Mouse (Mus musculus): ENCODE data around the gene Stx3. TPM values are rescaled to one million over a fixed set of nuclear protein-coding genes. Genes with fewer than 3 reads are reported as not detected.

Stx3 gene
- polyA plus RNA-seq (2012; rRNA removed), result 1.2 and 1.4 TPM in 2 replicates

DNA sequence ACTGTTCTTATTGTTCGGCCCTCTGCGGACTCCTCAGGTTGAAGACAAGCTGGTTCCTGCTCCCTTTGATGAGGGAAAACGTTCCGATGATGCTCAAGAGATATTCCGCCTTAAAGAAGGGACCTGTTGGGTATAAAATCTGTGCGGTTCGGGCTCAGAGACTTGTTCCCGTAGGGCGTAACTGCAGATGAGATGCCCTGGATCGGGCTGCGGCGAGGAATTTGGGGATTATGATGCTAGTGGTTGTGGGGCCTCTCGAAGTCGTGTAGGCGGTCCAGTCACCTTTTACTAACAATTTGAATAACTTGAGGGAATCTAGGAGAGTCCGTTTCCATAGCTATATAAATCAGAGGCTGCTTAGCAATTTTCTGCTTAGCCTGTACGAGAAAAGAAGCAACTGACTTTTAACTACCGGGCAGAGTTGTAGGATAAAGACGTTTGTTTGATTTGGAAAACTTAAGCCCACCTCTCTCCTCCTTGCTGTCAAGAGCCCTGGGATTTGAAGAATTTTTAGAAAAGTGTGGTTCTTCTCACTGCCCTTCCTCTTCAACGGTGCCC is at the start of gene Stx3:
Gene Stx3, minus strand, starts transcription at position 261 of the 558 bp plus-strand sequence.

DNA sequence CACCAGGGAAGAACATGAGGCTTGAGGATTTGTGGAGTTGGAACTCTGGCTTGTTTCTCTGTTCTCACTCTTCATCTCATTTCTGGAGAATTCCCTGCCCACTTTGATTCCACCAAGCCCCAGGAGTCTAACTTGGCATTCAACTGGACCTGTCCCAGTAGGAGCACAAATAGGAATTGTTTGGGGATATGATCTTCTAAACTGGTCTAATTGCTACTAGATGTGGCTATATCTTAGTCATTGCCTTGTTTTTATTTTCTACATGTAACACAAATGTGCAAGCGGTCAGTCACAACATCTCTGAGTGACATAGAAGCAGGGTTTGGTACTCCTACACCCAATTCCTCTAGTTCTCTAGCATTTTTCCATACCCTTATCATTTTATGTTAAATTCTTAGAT is 41.8 kb upstream of the Stx3 start, which contains the start of gene Olfr1418:
Gene Olfr1418, minus strand, starts transcription at position 101 of the 400 bp plus-strand sequence.

DNA sequence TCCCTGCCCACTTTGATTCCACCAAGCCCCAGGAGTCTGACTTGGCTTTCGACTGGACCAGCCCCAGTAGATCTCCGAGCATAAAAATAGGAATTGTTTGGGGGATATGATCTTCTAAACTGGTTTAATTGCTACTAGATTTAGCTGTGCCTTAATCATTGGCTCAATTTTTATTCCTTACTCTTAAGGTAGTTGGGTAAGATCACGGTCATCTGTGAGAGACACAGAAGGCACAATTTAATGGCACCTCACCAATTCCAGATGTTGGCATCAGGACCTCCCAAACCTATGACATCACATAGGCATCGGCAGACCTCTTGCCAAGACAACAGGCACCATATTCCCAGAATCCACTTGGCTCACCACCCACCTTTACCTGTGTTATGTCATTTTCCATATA is 19.9 kb upstream of the Stx3 start, which contains the start of gene Olfr1417:
Gene Olfr1417, minus strand, starts transcription at position 101 of the 400 bp plus-strand sequence.

DNA sequence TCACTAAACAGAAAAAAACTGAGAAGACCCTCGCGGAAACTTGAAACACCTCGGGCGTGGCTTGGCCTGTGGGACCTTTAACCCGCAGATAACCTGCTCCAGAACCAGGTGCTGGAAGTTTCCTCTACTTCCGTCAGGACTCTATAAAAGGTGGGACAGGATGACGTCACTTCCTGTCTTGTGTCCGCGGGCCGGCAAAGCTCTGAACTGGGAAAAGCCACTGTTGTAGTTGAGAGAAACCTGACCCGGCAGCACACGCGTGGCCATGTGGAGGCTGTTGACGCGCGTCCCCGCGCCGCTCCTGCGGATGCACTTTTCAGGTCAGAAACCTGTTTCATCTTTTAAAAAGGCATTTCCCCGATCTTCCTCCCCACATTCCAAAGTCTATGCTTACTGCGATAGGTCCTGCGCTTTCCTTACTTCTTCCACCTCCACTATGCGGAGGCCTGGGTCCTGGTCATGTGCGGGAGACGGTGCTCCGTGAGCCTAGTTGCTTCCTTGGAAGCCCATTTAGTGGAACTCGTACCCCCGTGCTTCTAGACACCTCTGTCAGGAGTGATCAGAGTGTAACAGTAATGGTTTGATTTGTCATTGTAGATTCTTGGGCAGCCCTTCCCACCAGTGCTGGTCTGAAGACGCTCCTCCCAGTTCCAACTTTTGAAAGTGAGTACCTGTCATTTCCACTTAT is 48.9 kb downstream of the Stx3 start, which contains the start of gene Mrpl16:
Gene Mrpl16, plus strand, starts transcription at position 187 of the 688 bp plus-strand sequence.

DNA sequence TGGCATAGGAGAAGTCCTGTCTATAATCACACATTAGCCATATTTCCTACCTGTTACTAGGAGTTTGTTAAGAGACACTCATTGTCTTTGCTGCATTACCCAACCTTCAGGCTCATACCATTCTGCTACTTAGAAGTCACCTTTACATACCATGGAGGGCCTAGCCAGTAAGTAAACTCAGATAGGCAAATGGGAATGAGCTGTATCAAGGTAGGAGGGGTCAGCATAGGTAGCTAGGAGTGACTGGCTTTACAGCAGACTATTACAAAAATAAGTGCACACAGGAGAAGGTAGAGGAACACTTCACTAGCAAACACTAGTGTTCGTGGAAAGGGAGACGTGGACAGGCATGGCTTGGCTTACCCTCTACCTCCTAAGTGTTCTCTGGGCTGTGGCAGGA is 71.9 kb downstream of the Stx3 start, which contains the start of gene Gif:
Gene Gif, plus strand, starts transcription at position 257 of the 400 bp plus-strand sequence.

Other genes with a start within 250 kb of the Stx3 start
- gene Ms4a6d, start 214.6 kb downstream of the Stx3 start, polyA plus RNA-seq (2012; rRNA removed), result 6.1 and 6.2 TPM in 2 replicates
- gene Ms4a2, start 195.7 kb downstream of the Stx3 start, polyA plus RNA-seq (2012; rRNA removed), result 0.52 and 0.58 TPM in 2 replicates
- 20.7 and 27.6 TPM in 2 replicates for gene Ms4a3, start 178.6 kb downstream of the Stx3 start, polyA plus RNA-seq (2012; rRNA removed)
- 0.11 TPM in 1 of 2 replicates, not detected in the other for gene Oosp2, start 158.8 kb downstream of the Stx3 start, polyA plus RNA-seq (2012; rRNA removed)
- gene Oosp1, start 128.3 kb downstream of the Stx3 start, polyA plus RNA-seq (2012; rRNA removed), result 0.06 and 0.12 TPM in 2 replicates
- gene Oosp3, start 122.3 kb downstream of the Stx3 start, polyA plus RNA-seq (2012; rRNA removed), result not detected in 2 replicates
- gene Gif, start 71.8 kb downstream of the Stx3 start, polyA plus RNA-seq (2012; rRNA removed), result 0.01 TPM in 1 of 2 replicates, not detected in the other
- gene Mrpl16, start 49.0 kb downstream of the Stx3 start, polyA plus RNA-seq (2012; rRNA removed), result 22.2 and 23.1 TPM in 2 replicates
- gene Olfr1417, start 19.8 kb upstream of the Stx3 start, polyA plus RNA-seq (2012; rRNA removed), result not detected in 2 replicates
- not detected in 2 replicates for gene Olfr1418, start 41.7 kb upstream of the Stx3 start, polyA plus RNA-seq (2012; rRNA removed)
- not detected in 2 replicates for gene Olfr1419, start 55.7 kb upstream of the Stx3 start, polyA plus RNA-seq (2012; rRNA removed)
- not detected in 2 replicates for gene Olfr1420, start 67.2 kb upstream of the Stx3 start, polyA plus RNA-seq (2012; rRNA removed)
- gene Patl1, start 93.0 kb upstream of the Stx3 start, polyA plus RNA-seq (2012; rRNA removed), result 6.7 and 7.9 TPM in 2 replicates
- gene Osbp, start 146.5 kb upstream of the Stx3 start, polyA plus RNA-seq (2012; rRNA removed), result 11.7 and 13.4 TPM in 2 replicates
- gene Olfr1423, start 221.9 kb upstream of the Stx3 start, polyA plus RNA-seq (2012; rRNA removed), result not detected in 2 replicates
- gene Olfr1424, start 243.3 kb upstream of the Stx3 start, polyA plus RNA-seq (2012; rRNA removed), result not detected in 2 replicates

Data from liver, embryonic 18 days (tissue).